Mouse (Mus musculus) small intestine, adult 2 months (tissue): ENCODE measurements around the gene Osbpl9.

Experiments
- CTCF ChIP-seq: fragments of 200-500 bp; IDR thresholded peaks from 2 replicates; pipeline ENCODE4 v1.5.1; 2012; ENCODE audit warnings: low read depth, mild to moderate bottlenecking, control low read depth, inconsistent platforms, low read length, moderate library complexity, mixed read lengths; ENCODE audit not compliant: insufficient replicate concordance, insufficient read length; ENCODE audit errors: extremely low read depth
- POLR2A ChIP-seq: fragments of 200-500 bp; IDR thresholded peaks from 2 replicates; pipeline ENCODE4 v1.6.1; 2012; ENCODE audit warnings: low read depth, mild to moderate bottlenecking, control low read depth, inconsistent platforms, low read length, moderate library complexity

GRCm38 (mm10) chr4:109118327-109118659, 83.8 kb downstream of the Osbpl9 start:
- TF ChIP-seq POLR2A (no peak), CTCF (no peak)
